Mouse (Mus musculus) thymus, adult 2 months (tissue): ENCODE data around the gene Psmc3ip. TPM values are rescaled to one million over a fixed set of nuclear protein-coding genes. Genes with fewer than 3 reads are reported as not detected.

Experiments used
- DNase-seq: peaks from one replicate; pipeline ENCODE4 v3.0.0; 2021
- H3K27ac ChIP-seq: fragments of 200-500 bp; 2 replicates; pipeline ENCODE4 v1.5.1; 2012; ENCODE audit warnings: low read length, control low read depth; ENCODE audit not compliant: control insufficient read depth, insufficient read depth
- H3K27me3 ChIP-seq: fragments of 200-500 bp; 2 replicates; pipeline ENCODE4 v1.6.1; 2012; ENCODE audit warnings: mild to moderate bottlenecking, low read length, moderate library complexity, mixed read lengths; ENCODE audit not compliant: control insufficient read depth, insufficient read depth
- H3K36me3 ChIP-seq: fragments of 200-500 bp; 2 replicates; pipeline ENCODE4 v1.6.1; 2012; ENCODE audit warnings: mild to moderate bottlenecking, low read length, moderate library complexity; ENCODE audit not compliant: control insufficient read depth, insufficient read depth
- H3K4me1 ChIP-seq: fragments of 200-500 bp; replicated peaks from 2 replicates; pipeline ENCODE4 v1.6.1; 2012; ENCODE audit warnings: low read length; ENCODE audit not compliant: control insufficient read depth, insufficient read depth
- H3K4me3 ChIP-seq: fragments of 200-500 bp; 2 replicates; pipeline ENCODE4 v1.5.1; 2012; ENCODE audit warnings: mild to moderate bottlenecking, low read length, control low read depth, moderate library complexity; ENCODE audit not compliant: control insufficient read depth, insufficient read depth
- CTCF ChIP-seq: fragments of 200-500 bp; IDR thresholded peaks from 2 replicates; pipeline ENCODE4 v1.5.1; 2012; ENCODE audit warnings: mild to moderate bottlenecking, control low read depth, low read length, moderate library complexity, borderline replicate concordance; ENCODE audit not compliant: control insufficient read depth, poor library complexity, insufficient read depth; ENCODE audit errors: extremely low read depth
- POLR2A ChIP-seq: fragments of 200-500 bp; IDR thresholded peaks from 2 replicates; pipeline ENCODE4 v1.6.1; 2012; ENCODE audit warnings: mild to moderate bottlenecking, low read length, control low read depth, moderate library complexity; ENCODE audit not compliant: control insufficient read depth, poor library complexity, insufficient read depth; ENCODE audit errors: extremely low read depth
- WGBS: fragments of 180-500 bp; shearing (Covaris S2); methylation state at CpG from one replicate; pipeline ENCODE4 v1.1.7; 2018; 5-methylcytosine and 5-hydroxymethylcytosine counted together
- polyA plus RNA-seq: library from polyadenylated mRNA; depleted of rRNA; stranded (reverse); fragments of >200 nt; gene quantifications from 2 replicates; pipeline ENCODE4 v1.2.3, GENCODE M21; 2012

Psmc3ip gene
- polyA plus RNA-seq, 1 experiment, result 6.0 TPM

DNA sequence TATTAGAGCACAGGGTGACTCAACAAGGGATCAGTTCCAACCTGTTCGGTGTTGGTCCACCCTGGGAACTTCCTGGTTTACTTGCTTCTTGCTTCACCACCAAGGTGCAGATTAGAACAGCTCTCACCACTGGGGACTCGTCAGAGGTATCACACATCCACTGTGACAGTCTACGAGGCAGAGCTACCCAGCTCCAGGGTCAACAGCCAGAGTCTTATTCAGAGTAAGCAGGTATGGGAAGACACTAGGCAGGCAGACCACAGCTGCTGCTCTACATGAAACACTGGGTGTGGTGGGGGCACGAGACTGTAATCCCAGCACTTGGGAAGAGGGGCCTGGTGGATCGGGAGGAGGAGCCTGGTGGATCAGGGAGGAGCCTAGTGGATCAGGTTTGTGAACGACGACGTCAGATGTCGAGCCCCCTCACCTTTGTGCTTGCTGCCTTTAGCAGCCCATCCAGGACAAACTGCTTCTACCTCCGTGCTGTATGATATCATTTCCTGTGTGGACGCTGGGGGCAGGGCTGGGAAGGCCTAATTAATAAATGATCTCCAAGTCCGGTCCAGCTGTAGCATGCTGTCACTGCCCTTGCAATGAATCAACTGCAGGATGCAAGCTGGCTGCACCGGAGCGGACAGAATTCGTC, 43.4 kb upstream of the Psmc3ip start:
- H3K27me3 ChIP-seq, result peaks cover 6% of the 10 kb centered on the region; the same call in 1 of the 2 replicates
- peaks cover 7% of the 10 kb centered on the region; the same call in 1 of the 2 replicates for H3K4me1 ChIP-seq
- H3K4me3 ChIP-seq, result no peak overlapping the region
- no peaks in the 10 kb centered on the region for H3K36me3 ChIP-seq
- H3K27ac ChIP-seq, result no peak overlapping the region
- TF ChIP-seq CTCF, result no peak
- TF ChIP-seq POLR2A, result no peak
- WGBS, result 43% methylated on average over 15 of the region's 15 CpGs
- no peak for DNase-seq

GRCm38 (mm10) chr11:101137000-101137399, 41.8 kb upstream of the Psmc3ip start:
- WGBS, result 88% methylated on average over 7 of the region's 7 CpGs
- Histone ChIP-seq H3K4me1 (peaks cover 4% of the 10 kb centered on the region; the same call in 1 of the 2 replicates), H3K27ac (no peak overlapping the region), H3K27me3 (peaks cover 6% of the 10 kb centered on the region; the same call in 1 of the 2 replicates), H3K36me3 (no peaks in the 10 kb centered on the region), H3K4me3 (no peak overlapping the region)
- no peak for DNase-seq
- no peak for TF ChIP-seq CTCF

- no peak for TF ChIP-seq POLR2A
- no peak for TF ChIP-seq CTCF
- Histone ChIP-seq H3K27ac (no peak overlapping the region), H3K36me3 (no peaks in the 10 kb centered on the region), H3K4me3 (no peak overlapping the region), H3K4me1 (0 out of 2 replicates have a peak, but pooled peaks cover 2% of the 10 kb centered on the region), H3K27me3 (no peaks in the 10 kb centered on the region; the same call in 1 of the 2 replicates)
- DNase-seq, result no peak
- 95% methylated on average over 13 of the region's 13 CpGs for WGBS
Observed at GRCm38 (mm10) chr11:101134217-101134865, 39.1 kb upstream of the Psmc3ip start.

GRCm38 (mm10) chr11:101133037-101133436, 37.8 kb upstream of the Psmc3ip start:
- Histone ChIP-seq H3K36me3 (no peaks in the 10 kb centered on the region), H3K27me3 (no peaks in the 10 kb centered on the region), H3K4me1 (0 out of 2 replicates have a peak, but pooled peaks cover 2% of the 10 kb centered on the region), H3K4me3 (no peak overlapping the region), H3K27ac (no peak overlapping the region)
- TF ChIP-seq POLR2A (no peak), CTCF (no peak)
- 62% methylated on average over 12 of the region's 12 CpGs for WGBS
- DNase-seq, result no peak

DNA sequence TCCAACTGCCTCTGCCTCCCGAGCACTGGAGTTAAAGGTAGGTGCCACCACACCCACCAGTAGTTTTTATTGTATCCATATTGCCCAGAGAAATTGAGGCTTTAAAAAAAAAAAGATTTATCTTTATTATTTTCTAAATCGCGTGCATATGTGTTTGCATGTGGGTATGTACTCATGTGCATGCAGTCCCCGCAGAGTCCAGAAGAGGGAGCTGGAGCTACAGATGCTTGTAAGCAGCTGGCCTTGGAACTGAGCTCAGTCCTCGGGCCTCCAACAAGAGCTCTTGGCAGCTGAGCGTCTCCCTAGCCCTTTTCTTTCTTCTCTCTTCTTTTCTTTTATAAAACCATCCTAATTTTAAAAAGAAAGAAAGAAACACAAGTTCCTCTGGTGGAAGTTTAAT, 36.5 kb upstream of the Psmc3ip start:
- Histone ChIP-seq H3K27me3 (no peaks in the 10 kb centered on the region), H3K4me1 (0 out of 2 replicates have a peak, but pooled peaks cover 2% of the 10 kb centered on the region), H3K4me3 (no peak overlapping the region), H3K27ac (no peak overlapping the region), H3K36me3 (no peaks in the 10 kb centered on the region; the same call in 1 of the 2 replicates)
- TF ChIP-seq CTCF (no peak), POLR2A (no peak)
- WGBS, result 99% methylated on average over 6 of the region's 6 CpGs
- DNase-seq, result no peak

DNA sequence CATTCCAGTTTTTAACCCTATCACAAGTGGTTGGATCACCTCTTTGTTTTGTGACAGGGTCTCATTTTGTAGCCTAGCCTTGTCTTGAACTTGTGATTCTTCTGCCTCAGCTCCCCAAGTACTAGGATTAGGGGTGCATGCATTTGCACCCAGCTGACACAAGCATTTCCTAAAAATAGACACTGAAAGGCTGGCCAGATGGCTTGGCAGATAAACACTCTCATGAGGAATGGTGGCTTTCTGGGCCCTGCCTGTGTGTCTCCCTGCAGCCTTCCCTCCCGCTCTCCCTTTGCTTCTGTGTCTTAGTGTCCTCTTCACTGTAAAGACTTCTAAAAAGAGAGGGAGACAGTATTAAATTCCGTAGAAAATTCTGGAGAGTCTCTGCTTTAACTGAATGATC, 36.0 kb upstream of the Psmc3ip start:
- 82% methylated on average over 2 of the region's 2 CpGs for WGBS
- H3K27ac ChIP-seq, result no peak overlapping the region
- no peak for TF ChIP-seq POLR2A
- no peak for TF ChIP-seq CTCF
- 0 out of 2 replicates have a peak, but pooled peaks cover 2% of the 10 kb centered on the region for H3K4me1 ChIP-seq
- DNase-seq, result no peak
- H3K36me3 ChIP-seq, result peaks cover 3% of the 10 kb centered on the region
- no peak overlapping the region for H3K4me3 ChIP-seq
- H3K27me3 ChIP-seq, result no peaks in the 10 kb centered on the region
